Mouse (Mus musculus) regulatory T cell (primary cell): ENCODE results near the gene Zfp92.

Experiments
- in situ Hi-C: fragments of 300-600 bp; cut with MboI, MseI; formaldehyde crosslinking; loops from one replicate; pipeline ENCODE4 v1.15.1; 2025; ENCODE audit warnings: high pct_unique_total_duplicates

Zfp92 gene

GRCm38 (mm10) chrX:73410880-73411517, at the start of gene Zfp92:
Zfp92 (plus strand) TSS chrX:73411096.
- in situ Hi-C loops = no loop called here

- in situ Hi-C loops = no loop called here
These were observed 47.6 kb upstream of the Zfp92 start for GRCm38 (mm10) chrX:73363291-73363690.

- in situ Hi-C loops = no loop called here
These were observed 26.5 kb upstream of the Zfp92 start for GRCm38 (mm10) chrX:73384419-73384818.

DNA sequence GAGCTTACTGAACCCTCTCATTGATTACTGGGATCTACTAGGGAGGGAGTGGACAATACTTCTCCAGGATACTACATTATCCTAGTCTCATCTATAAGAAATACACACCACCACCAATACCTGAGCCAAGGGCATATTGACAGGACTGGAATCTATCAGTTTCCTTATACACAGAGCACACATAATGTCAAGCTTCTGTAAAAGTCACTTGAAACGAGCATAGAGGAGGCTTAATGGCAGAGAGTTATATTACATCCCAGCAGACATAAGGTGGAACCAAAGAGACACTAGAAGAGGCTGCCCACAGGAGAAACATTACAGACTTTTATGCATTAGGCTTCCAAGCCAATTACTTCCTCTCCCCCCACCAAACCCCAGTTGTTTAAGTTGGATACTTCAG, 26.0 kb upstream of the Zfp92 start:
- in situ Hi-C loops = no loop called here

- in situ Hi-C loops = no loop called here
These were observed 19.4 kb upstream of the Zfp92 start for GRCm38 (mm10) chrX:73391481-73391880.

GRCm38 (mm10) chrX:73396446-73396845, 14.4 kb upstream of the Zfp92 start:
- in situ Hi-C loops = loop anchor here (5.0 kb wide), 1 partner anchor 344 kb away; no protein-coding TSS in a partner anchor

DNA sequence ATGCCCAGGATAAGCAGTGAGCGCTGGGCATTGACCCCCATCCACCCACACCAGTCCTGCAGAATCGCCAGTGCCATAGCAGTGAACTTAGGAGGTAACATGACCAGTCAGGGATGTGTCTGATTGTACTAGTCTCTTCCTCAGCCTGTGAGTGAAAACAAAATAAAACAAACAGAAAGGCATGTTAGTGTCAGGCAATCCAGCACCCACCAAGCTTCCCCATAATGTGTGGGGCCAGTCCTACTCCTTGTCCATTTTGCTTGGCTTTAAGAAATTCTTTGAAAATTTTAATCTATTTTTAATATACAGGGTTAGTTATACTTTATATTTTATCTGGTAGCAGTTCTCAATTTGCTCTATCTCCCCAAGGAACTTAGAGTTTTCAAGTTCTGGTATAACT, 12.3 kb upstream of the Zfp92 start, which contains the start of gene Gm18336:
Gene Gm18336, minus strand, starts transcription at position 101 of the 400 bp plus-strand sequence.
- in situ Hi-C loops = loop anchor here (5.0 kb wide), 1 partner anchor 346 kb away; no protein-coding TSS in a partner anchor

- in situ Hi-C loops = no loop called here
These were observed 9.9 kb upstream of the Zfp92 start for GRCm38 (mm10) chrX:73400951-73401350.

GRCm38 (mm10) chrX:73401616-73402015, 9.3 kb upstream of the Zfp92 start:
- in situ Hi-C loops = no loop called here

DNA sequence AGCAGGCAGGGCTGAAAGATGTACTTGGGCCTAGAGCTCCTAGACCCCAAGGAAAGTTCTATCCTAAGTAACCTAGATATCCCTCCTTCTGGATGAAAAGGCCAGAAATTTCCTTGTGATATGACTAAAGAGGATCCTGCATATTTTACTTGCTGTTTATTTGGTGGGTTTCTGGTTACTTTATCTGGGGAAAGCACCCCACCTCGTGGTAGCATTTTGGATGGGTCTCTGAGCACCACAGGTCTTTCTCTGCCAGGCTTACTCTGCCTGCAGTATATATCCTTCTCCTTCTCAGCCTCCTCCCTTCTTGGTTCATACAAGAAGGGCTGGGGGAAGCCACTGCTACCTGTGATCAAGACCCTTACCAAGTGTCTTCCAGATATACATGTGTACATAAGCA, 1.9 kb downstream of the Zfp92 start:
- in situ Hi-C loops = no loop called here

- in situ Hi-C loops = loop anchor here (5.0 kb wide), 1 partner anchor 368 kb away; the partner anchor contains the start of gene Pnma3
These were observed 19.1 kb downstream of the Zfp92 start for GRCm38 (mm10) chrX:73430036-73430435.

GRCm38 (mm10) chrX:73432850-73433249, 22.0 kb downstream of the Zfp92 start:
- in situ Hi-C loops = loop anchor here (5.0 kb wide), 1 partner anchor 371 kb away; the partner anchor contains the start of gene Pnma3

DNA sequence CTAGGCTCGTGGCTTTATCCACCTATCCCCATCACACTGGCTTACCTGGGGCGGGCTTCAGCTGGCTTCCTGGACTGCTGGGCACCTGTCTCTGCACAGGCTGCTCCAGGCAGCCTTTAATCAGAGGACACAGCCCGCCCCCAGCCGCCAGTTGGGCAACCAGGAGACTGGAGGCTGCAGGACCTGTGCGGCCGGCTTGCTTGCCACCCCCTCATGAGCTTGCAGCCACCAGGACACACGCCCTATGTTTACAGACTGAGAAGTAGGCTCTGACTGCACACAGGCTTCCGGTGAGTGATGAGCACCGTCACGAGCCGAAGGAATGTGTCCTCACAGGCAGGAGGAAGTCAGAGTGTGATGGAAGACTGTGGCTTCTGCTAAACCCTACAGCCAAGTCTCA, 24.4 kb downstream of the Zfp92 start, which contains the start of gene Trex2:
Gene Trex2, minus strand, starts transcription at position 93 of the 400 bp plus-strand sequence.
- in situ Hi-C loops = no loop called here

- in situ Hi-C loops = no loop called here
These were observed 30.5 kb downstream of the Zfp92 start for GRCm38 (mm10) chrX:73441428-73441827.

GRCm38 (mm10) chrX:73451949-73452348, 41.1 kb downstream of the Zfp92 start:
- in situ Hi-C loops = no loop called here

DNA sequence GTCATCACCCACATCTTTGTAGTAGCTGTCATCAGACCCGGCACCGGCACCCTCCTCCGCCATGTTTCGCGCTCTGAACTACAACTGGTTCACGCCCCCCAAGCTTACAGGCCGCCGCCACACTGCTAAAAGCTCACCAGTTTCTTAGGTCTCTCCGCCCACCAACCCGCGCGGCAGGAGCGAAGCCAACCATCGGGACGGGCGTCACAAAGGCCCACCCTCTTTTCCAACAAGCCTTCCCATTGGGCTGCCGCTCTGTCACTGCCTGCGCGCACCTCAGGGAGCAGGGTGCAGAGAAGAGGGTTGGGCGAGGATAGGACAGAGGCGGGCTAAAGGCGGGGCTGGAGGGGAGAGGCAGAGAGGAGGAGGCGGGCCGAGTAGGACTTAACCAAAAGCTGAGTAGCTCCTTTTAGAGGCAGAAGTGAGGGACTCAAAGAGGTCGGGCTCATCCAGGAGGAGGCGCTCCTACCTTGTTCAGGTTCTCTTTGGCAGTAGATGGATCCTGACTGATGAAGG, 48.0 kb downstream of the Zfp92 start, which contains the start of gene Haus7:
Gene Haus7, minus strand, starts transcription at position 168 of the 516 bp plus-strand sequence.
- in situ Hi-C loops = no loop called here

DNA sequence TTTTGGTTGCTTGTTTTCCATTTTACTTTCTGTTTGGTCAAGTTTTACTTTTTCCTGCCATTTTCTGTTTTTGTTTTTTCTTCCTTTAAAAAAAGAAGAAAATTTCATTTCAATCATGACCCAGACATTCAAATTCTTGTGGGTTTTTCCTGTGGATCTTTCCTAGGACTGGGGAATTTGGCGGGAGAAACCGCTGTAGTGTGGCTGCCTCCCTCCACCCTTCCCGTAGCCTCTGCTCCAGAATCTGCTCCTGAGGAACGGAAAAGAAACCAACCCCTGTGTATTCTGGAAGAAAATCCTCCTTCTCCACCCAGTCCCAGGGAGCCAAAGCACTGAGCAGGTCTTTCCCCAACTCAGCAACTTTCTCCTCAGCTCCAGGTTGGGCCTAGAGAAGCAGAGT, 49.9 kb downstream of the Zfp92 start:
- in situ Hi-C loops = no loop called here

- in situ Hi-C loops = no loop called here
These were observed 54.7 kb downstream of the Zfp92 start for GRCm38 (mm10) chrX:73465483-73466186.

- in situ Hi-C loops = no loop called here
These were observed 56.7 kb downstream of the Zfp92 start for GRCm38 (mm10) chrX:73467446-73468241.

DNA sequence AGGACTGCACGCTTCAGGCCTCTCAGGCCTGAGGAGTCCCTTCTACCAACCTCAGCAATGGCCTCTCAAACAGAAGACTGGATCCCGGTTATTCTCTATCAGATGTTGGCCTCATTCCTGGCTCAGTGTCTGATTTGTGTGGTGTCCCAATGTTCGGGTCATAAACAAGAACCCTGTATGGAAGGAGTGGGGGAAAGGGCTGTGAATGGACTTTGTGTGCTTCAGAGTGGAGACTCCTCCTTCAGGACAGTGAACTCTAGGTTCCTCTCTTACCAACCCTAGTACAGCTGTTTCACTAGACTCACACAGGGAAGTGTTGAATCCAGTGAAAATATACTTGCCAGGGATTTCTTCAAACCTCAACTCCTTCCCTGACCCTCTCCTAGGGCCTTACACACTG, 57.4 kb downstream of the Zfp92 start:
- in situ Hi-C loops = no loop called here

DNA sequence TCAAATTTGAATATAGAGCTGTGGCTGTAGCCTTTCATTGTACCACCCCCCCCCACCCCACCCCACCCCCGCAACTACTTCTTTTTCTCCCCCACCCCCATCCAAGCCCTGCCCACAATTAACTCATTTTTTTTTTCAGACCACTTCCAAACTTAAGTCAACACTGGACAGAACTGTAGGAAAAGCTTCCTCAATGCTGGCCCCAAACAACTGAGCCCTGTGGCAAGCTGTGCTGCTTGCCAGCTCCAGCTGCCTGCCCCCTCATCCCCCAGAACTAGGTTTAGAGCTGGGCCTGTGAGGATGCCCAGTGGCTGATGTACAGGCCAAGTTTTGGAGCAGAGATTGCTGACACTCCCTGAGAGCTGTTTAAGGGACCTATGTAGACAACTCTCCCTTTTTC, 57.9 kb downstream of the Zfp92 start:
- in situ Hi-C loops = no loop called here

GRCm38 (mm10) chrX:73471764-73472163, 60.9 kb downstream of the Zfp92 start:
- in situ Hi-C loops = no loop called here
